In the genomic region with DNA sequence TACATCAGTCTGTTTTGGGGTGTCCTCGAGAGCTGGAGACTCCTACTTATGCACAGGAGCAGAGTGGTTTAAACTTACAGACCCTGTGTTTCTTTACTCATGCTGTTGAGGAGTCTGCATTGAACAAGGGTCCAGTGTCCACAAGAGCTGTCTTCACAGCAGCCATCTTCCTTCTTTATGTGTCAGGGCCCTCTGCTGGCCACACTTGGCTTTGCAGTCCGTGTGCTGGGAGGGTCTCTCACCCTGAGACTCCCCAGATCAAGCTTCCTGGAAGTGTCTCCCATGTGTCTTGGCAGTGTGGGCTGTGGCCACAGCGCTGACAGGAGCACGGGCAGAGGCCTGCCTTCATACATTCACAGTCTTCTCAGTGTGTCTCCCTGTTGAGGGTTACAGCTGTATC, we compare ENCODE assay signal across 8 mouse cellular contexts. TPM values are rescaled to one million over a fixed set of nuclear protein-coding genes. Genes with fewer than 3 reads are reported as not detected.
DNase-seq lines count a peak whose midpoint lies in the region; ATAC-seq and TF ChIP-seq lines count a peak whose summit lies in the region.

No protein-coding gene starts in this region.

- H3K9me3 ChIP-seq in liver, embryonic 12.5 days (replicated peaks): no peaks in the 10 kb centered on the region
- no peaks in the 10 kb centered on the region for H3K9me3 ChIP-seq in lung, embryonic 16.5 days (ENCODE audit: control insufficient read depth, low read length)

- peaks cover 9% of the 10 kb centered on the region for H3K36me3 ChIP-seq in liver, embryonic 12.5 days
- H3K36me3 ChIP-seq in lung, embryonic 16.5 days (ENCODE audit: control insufficient read depth, insufficient read depth, low read length): no peaks in the 10 kb centered on the region; the same call in 1 of the 2 replicates

- H3K4me3 ChIP-seq in liver, embryonic 12.5 days: no peak overlapping the region
- H3K4me3 ChIP-seq in bone marrow, adult 2 months (replicated peaks; ENCODE audit: control insufficient read depth, low read depth, low read length): no peak overlapping the region
- no peak overlapping the region for H3K4me3 ChIP-seq in lung, embryonic 16.5 days (ENCODE audit: low read length)

- no peak for TF ChIP-seq POLR2A in bone marrow, adult 2 months (IDR thresholded peaks at IDR 0.05; ENCODE audit: borderline replicate concordance, control insufficient read depth, low read depth, low read length)

- no peak overlapping the region for H3K27ac ChIP-seq in liver, embryonic 12.5 days
- no peak overlapping the region for H3K27ac ChIP-seq in bone marrow, adult 2 months (ENCODE audit: control insufficient read depth, insufficient read depth, low read depth, low read length, poor library complexity)
- H3K27ac ChIP-seq in lung, embryonic 16.5 days (ENCODE audit: low read length): no peak overlapping the region

- peak; percentile 60 for TF ChIP-seq CTCF in bone marrow, adult 2 months (IDR thresholded peaks at IDR 0.05; ENCODE audit: control insufficient read depth, insufficient read depth, low read length)

- 9% methylated on average over 4 of the region's 4 CpGs for WGBS in liver, embryonic 12.5 days (ENCODE audit: insufficient replicate concordance)
- 54% methylated on average over 4 of the region's 4 CpGs for WGBS in bone marrow, adult 2 months
- WGBS in lung, embryonic 16.5 days: 19% methylated on average over 4 of the region's 4 CpGs

- no peaks in the 10 kb centered on the region for H3K27me3 ChIP-seq in liver, embryonic 12.5 days (replicated peaks)
- H3K27me3 ChIP-seq in lung, embryonic 16.5 days (ENCODE audit: control insufficient read depth, insufficient read depth, low read depth, low read length): no peaks in the 10 kb centered on the region

- no peaks in the 10 kb centered on the region for H3K4me1 ChIP-seq in liver, embryonic 12.5 days
- no peaks in the 10 kb centered on the region for H3K4me1 ChIP-seq in bone marrow, adult 2 months (ENCODE audit: control insufficient read depth, insufficient read depth, low read length)
- H3K4me1 ChIP-seq in lung, embryonic 16.5 days (replicated peaks; ENCODE audit: control insufficient read depth, insufficient read depth, low read length): no peaks in the 10 kb centered on the region

- DNase-seq in CD4-positive, CD25-positive, alpha-beta regulatory T cell, adult 2 months (ENCODE audit: low read depth, low spot score): peak; percentile 67
- DNase-seq in liver: peak; percentile 37
- DNase-seq in testis, postnatal 10 days (ENCODE audit: low spot score): peak; percentile 63

- no peak for ATAC-seq in CD4-positive, CD25-positive, alpha-beta regulatory T cell, adult 4 months
- ATAC-seq in liver, embryonic 12.5 days: no peak
- ATAC-seq in hematopoietic stem cell, adult 5-6 weeks (replicated peaks in 1 of 2; ENCODE audit: insufficient read depth in 1 of 2, low FRiP score in 2 of 2, low TSS enrichment in 1 of 2, low read depth in 1 of 2, poor library complexity in 2 of 2, severe bottlenecking in 2 of 2): peak; percentile 42 to 51; a peak in 3 of 4 replicates
- peak; percentile 26; the same call in 1 of the 2 replicates for ATAC-seq in lung, embryonic 16.5 days (ENCODE audit: low read depth)

- H3K9ac ChIP-seq in liver, embryonic 12.5 days: no peak overlapping the region
- no peak overlapping the region for H3K9ac ChIP-seq in lung, embryonic 16.5 days (ENCODE audit: low read length)

- no peak overlapping the region for H3K4me2 ChIP-seq in liver, embryonic 12.5 days
- no peak overlapping the region for H3K4me2 ChIP-seq in lung, embryonic 16.5 days (ENCODE audit: low read depth, low read length)

RNA-seq across cellular contexts. Expression of gene Tmem260, which starts 48.0 kb away (rescaled TPM):
- polyA plus RNA-seq in CD4-positive, CD25-positive, alpha-beta regulatory T cell, adult 4 months (2017; shearing (Covaris generic)): 10 to 100 TPM; 13.3 to 15.8 TPM
- 9.6 and 11.0 TPM in 2 replicates for polyA plus RNA-seq in liver, embryonic 12.5 days (2016; fragmentation: Nextera tagmentation; extraction: Ambion mirVana)
- 2.8 and 4.5 TPM in 2 replicates for polyA plus RNA-seq in bone marrow, adult 2 months (2011; ENCODE audit: insufficient read depth, insufficient read length, low replicate concordance, missing spikeins)
- 24.7 and 27.1 TPM in 2 replicates for total RNA-seq in hematopoietic stem cell, adult 5-6 weeks (2017)
- 23.5 and 25.3 TPM in 2 replicates for polyA plus RNA-seq in lung, embryonic 16.5 days (2015; fragmentation: Nextera tagmentation; extraction: Ambion mirVana)

Comparison
In these comparisons a context has a peak if more than half of its experiments do, and no peak if none do; other contexts are left out.
1. ATAC-seq: peak in hematopoietic stem cell, adult 5-6 weeks (2 of 2) and lung, embryonic 16.5 days (single experiment); none in CD4-positive, CD25-positive, alpha-beta regulatory T cell, adult 4 months (single experiment) and liver, embryonic 12.5 days (single experiment).
2. Peak in every context shown above with its lines, with median percentiles within 50 percentile points of each other: DNase-seq.